Mouse (Mus musculus) CD4-positive helper T cell, adult 2 months (primary cell): Measurements from ENCODE around the gene Pitpnm3.

ENCODE experiments used
- DNase-seq: peaks from one replicate; pipeline ENCODE4 v3.0.0-alpha.2; 2012; ENCODE audit warnings: low read depth, missing footprints, low spot score

Gene Pitpnm3

DNA sequence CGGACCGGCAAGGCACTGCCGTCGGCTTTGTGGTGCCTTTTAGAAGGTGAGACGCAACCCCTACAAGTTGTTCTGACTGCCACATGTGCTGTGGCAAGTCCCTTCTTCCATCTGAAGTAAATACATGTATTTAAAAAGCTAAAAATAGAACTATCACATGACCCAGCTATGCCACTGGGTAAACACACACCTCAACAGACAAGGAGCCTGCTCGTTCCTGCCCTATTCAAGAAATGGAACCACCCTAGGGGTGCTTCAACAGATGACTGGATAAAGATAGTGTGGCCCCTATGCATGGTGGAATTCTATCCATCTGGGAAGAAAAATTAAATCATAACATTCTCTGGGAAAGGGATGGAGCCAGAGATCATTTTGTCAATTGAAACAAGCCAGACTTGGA is 112.8 kb downstream of the Pitpnm3 start:
- no peak for DNase-seq

DNA sequence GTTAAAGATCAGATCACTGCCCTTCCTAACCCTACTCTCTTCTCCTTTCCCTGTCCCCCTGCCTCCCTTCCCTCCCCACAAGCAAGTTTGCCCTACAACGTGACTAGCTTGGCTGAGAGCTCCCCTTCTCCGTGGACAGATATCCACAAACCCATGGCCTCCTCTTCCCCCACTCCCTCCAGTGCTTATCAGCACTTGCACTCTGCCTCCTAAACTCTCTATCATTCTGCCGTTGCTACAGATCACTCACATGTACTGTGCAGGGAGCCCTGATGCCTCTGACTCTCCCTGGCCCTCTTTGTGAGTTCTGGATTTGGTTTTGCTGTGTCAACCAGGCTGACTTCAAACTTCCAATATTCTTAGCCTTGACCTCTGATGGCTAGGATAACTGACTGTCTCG is 114.6 kb downstream of the Pitpnm3 start:
- DNase-seq: no peak

DNA sequence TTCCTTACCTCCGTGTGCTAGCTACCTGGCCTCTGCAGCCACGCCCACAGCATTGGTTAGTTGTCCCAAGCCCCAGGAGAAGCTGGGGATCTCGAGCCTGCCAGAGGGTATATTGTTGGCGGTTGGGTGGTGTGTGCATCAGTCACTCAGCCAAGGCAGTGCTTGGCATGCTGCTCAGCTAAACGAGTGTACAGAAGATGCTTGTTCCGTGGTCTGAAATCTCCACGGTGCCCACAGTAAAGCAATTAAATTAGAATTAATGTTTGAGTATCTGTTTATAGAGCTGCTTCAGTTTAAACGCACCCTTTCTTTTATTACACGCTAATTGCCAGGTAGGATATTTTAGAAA is 118.4 kb downstream of the Pitpnm3 start:
- DNase-seq: no peak

DNA sequence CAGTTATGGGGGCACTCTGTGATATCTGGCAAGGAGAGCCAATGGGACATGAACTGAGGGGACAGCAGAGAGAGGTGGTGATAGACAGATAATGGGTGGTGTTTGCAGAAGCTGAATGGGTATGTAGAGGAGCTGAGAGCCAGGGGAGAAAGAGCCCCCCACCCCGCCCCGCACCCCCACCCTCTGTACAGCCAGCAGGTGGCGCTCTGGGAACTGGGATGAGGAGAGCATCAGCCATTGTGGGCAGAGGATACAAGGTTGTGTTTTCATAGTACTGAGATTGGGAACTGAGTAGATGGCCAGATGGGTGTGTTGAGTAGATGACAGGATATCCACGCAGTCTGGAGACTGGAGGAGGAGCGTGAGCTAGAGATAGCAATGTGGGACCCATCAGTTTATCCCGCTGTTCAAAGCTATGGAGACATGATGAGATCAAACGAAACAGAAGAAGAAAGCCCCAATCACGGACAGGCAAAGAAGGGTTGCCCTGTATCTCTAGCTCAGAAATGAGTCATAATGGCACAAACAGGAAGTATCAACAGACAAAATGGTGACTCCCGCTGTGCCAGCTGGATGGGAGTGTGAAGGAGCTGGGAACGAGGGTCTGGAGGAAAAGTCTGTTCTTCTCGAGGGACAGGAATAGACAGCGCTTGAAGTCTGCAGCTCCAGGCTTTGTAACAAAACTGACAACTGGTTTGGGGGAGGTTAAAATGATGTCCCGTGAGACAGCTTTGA is 118.9 kb downstream of the Pitpnm3 start:
- no peak for DNase-seq

DNA sequence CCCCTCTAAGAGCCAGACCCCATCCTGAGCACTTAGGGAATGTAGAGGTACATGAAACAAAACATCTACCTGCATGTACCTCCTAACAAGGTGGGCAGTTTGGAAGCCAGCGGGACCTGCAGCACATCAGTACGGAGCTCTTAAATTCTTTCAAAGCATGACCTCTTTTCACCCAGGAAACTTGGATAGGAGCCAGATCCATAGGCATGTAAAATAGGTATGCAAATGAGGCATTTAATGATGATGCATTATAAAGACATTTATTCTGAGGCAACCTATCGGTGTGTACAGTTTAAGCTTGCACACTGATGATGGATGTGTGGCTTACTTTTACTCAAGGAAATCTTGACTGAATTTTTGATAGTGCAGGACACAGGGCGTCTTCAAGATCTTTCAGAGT is 120.9 kb downstream of the Pitpnm3 start:
- DNase-seq: no peak

DNA sequence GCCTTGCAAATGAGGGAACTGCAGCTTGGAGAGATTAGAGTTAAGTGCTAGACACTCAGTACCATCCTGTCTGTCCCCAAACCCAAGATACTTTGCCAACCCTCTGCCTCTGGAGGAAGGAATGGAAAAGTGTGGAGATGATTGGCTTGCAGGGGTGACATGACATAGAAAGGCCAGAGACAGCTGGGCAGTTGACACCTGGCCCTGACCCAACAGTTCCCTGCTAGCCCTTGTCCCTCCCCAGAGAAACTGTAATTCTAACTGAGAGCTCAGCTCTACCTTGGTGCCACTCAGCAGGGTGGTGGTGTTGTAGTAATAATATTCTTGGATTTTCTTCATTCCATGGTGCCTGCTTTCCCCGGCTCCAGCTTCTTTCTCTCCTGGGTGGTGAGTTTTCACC is 123.6 kb downstream of the Pitpnm3 start:
- no peak for DNase-seq

DNA sequence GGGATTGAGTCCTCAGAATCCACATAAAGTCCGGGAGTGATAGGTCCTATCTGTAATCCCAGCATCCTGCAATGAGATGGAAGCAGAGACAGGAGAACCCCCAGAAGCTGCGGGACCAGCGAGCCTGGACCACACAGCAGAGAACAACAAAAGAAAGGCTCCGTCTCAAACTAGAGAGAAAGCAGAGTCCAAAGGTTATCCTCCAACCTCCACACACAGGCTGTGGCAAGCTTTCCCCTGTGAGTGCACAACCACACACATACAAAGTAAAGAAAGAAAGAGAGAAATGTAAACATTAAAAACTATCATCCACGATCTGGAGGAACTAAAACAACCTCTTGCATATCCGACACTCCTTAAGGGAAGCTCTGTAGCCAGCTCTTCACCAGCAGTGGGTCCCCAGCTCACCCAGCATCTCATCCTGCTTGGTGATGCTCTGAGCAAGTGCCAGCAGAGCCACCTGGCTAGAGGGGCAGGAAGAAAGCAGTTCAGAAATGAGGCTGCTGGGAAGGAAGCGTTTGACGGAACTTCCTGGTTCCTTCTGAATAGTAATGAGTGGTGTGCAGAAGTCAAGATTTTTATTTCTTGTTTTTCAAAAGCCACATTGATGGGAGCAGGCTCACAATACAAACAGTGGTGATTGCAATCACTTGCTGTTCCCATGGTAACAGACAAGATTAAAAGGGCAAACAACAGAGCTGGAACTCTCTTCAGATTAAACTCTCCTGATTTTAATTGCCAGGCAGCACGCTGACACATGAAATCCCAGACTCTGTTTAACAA is 124.4 kb downstream of the Pitpnm3 start:
- DNase-seq: peak; percentile 22

DNA sequence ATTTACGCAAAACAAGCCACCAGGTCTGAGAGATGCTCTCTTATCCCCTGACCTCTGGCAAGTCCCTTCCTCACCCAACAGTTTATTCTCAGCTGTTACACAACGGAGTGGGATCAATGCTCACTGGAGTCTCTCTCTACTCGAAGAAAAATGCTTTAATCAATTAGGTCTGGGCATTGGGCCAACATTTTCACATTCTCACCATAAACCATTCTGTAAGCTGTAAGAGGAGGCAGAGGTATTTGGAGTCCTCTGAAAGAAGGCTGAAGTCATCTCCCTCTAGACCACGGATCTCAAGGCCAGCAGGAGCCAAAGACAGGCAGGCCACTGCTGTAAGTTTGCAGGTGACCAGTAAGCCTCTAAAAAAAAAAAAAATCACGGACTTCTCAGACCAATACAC is 125.2 kb downstream of the Pitpnm3 start:
- DNase-seq: no peak

DNA sequence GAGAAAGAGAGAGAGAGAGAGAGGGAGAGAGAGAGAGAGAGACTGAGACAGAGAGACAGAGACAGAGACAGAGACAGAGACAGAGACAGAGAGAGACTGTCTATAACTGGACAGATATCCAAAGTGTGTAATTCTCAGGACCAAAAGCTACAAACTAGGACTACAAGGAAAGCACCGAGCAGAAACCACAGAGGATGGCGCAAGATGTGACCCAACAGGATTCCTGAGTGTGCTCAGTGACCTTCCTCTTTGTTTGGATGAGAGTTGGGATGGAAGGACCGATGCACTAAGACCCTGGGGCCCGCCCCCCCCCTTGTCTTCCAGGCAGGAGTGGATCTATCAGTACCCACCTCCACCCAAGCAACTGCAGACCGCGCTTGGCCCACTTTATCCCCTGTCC is 130.0 kb downstream of the Pitpnm3 start:
- DNase-seq: no peak

DNA sequence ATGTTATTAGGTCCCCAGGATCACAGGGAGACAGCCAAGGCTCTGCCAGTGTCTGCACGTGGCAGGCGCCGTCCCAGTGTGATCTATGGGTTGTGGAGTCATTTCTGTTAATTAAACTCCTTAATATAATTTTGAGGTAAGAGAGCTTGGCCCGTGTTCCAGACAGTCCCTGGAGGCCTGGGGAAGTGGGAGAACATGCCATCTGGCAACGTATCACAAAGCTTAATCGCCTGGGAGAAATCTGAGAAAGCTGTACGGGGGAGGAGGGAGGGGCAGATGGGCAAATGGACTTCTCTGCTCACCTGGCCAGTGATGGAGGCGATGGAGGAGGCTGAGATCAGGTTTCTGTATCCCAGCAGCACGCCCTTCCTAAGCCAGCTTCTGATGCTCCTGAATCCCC is 132.4 kb downstream of the Pitpnm3 start:
- DNase-seq: no peak

DNA sequence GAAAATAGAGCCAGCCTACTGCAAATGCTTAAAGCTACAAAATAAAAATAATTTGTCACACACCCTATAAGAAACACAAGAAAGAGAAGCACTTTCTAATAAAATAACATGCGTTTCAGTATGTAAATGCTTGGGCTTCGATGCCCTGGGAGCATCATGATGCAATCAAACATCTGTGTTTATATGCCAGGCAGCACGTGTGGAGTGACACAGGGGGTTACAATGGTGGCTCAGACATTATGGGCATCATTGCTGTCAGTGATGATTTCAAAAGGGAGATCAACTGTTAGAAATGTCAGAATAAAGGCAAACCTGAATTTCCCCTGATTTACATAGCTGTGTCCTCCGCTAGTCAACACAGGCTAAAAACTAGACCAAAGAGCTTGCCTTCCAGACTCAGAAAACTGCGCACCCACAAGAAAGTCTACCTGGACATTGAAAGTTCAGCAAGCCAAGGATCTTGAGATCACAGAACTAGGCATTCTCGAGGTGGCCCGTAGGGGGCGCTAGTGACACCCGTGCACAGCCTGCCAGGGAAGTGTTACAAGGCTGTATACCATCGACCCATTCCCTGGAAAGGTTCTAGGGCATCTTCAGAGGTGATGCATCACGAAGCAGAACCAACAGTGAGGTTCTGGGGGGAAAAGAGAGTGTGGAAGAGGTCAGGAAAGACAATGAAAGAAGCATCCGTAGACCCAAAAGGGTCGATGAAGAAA is 133.3 kb downstream of the Pitpnm3 start:
- DNase-seq: peak; percentile 27

DNA sequence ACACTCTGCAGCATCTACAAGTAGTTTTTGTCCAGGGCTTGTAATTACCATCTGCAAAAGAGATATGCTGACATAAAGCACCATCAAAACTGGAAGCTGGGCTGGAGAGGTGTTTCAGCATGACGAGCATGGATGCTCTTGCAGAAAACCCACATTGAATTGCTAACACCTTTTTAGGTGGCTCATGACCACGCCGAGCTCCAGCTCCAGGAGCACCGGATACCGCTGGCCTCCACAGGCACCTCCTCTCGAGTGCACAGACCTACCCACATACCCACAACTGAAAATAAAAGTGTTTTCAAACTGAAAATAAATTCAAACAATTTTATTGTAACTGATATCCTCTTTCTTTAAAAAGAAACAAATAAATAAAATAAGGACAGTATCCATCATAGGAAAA is 135.4 kb downstream of the Pitpnm3 start:
- DNase-seq: peak; percentile 69
